Mouse (Mus musculus) spleen, embryonic (tissue): ENCODE results near the gene Sbk2.

Experiments used
- CTCF ChIA-PET: fragments of 350-600 bp; sonication (Branson Sonifier 250); formaldehyde crosslinking; loops from one replicate; lab custom pipeline; 2022; lab: Charles Lee

The Sbk2 gene

DNA sequence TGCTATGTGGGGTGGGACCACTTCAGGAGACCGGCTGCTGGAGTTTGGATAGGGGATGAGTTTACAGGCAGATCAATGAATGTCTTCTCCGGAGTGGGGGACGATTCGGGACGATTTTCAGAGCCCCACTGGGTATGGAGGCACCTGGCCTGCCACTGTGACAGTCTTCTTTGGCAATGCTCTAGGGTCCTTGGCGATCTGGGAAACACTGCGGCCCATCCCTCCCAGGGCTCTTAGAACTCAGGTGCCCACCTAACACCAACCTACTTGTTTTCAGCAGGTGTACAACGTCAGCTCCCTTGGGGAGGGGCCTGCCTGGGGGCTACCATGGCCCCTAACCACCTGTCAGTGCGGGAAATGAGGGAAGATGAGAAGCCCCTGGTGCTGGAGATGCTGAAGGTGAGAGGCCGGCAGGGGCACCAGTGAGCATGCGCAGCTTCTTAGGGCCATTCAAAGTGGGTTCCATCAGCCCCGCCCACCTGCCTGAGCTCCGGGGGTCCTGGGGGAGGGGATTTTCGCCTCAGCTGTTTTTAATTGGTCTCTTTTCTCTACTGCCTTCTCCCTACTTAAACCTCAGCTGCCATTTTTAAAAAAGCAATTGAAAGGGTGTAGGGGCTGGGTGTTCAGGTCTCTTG, 41.2 kb downstream of the Sbk2 start:
- CTCF ChIA-PET: interaction anchor here (1.1 kb wide), 1 partner anchor 12 kb away, joined by 3 read pairs; no protein-coding TSS in a partner anchor

DNA sequence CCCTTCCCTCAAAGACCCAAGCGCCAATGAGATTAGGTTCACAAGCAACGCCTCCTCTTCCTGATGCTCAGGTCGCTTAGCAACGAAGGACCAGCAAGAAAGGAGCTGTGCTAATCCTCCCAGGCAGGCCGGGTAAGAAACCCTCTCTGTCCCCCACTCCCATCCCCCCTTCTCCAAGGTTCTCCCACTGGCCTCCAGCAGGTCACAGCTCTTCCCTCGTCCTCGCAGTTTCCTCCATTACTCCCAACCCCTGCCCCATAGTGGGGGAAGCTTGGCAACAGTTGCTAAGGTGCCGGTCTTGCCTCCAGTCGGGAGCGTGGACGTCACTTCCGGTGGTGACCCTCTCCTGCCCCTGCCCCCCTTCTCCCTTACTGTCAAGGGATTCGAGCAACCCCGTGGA, 41.7 kb downstream of the Sbk2 start:
- CTCF ChIA-PET: interaction anchor here (1.1 kb wide), 1 partner anchor 11 kb away, joined by 3 read pairs; no protein-coding TSS in a partner anchor

DNA sequence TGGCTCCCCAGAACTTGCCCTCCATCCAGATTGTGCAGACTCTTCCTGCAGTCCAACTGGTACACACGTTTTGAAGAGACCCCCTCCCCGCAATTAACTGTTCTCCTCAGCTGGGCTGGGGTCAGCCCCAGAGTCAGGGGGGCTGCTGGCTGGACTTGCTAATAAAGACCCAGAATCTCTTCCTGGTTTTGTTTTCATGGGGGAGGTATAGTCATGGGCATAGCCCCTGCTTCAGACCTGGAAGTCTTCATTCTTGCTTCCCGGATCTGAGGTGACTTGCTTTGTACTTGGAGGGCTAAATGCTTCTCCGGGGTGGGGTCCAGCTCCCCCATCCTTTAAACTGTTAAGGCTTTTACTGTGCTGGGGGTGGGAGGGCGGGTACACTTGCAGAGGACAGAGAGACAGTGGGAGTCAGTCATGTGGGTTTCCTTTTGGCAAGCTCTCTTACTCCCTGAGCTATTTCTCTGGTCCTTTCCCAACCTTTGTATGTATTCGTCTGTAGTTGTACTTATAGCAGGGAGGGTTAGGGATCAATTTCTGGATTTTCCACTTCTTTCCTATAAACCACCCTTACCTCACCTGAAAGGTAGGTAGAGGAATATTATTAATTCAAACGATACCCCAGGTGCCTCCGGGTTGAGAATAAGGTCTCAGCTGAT, 42.3 kb downstream of the Sbk2 start, which contains the start of gene Nat14:
Gene Nat14 (plus strand): TSS at position 205 of the 659 bp plus-strand sequence.
- CTCF ChIA-PET: interaction anchor here (1.1 kb wide), 1 partner anchor 11 kb away, joined by 3 read pairs; no protein-coding TSS in a partner anchor

GRCm38 (mm10) chr7:4920976-4921823, 43.0 kb downstream of the Sbk2 start:
- CTCF ChIA-PET: no interaction called here

GRCm38 (mm10) chr7:4920496-4920895, 43.7 kb downstream of the Sbk2 start:
- CTCF ChIA-PET: no interaction called here

DNA sequence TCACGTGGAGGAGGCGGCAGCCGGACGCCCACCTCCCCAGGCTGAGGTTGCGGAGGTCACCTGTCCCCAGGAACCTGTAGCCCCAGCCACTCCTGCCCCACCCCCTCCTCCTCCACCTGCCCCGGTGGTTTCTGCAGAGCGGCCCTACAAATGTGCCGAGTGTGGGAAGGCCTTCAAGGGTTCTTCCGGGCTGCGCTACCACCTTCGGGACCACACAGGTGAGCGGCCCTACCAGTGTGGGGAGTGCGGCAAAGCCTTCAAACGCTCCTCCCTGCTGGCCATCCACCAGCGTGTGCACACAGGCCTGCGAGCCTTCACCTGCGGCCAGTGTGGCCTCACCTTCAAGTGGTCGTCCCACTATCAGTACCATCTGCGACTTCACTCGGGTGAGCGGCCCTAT, 44.2 kb downstream of the Sbk2 start:
- CTCF ChIA-PET: no interaction called here

- CTCF ChIA-PET: no interaction called here
Measured at GRCm38 (mm10) chr7:4919096-4919495, 45.1 kb downstream of the Sbk2 start.

DNA sequence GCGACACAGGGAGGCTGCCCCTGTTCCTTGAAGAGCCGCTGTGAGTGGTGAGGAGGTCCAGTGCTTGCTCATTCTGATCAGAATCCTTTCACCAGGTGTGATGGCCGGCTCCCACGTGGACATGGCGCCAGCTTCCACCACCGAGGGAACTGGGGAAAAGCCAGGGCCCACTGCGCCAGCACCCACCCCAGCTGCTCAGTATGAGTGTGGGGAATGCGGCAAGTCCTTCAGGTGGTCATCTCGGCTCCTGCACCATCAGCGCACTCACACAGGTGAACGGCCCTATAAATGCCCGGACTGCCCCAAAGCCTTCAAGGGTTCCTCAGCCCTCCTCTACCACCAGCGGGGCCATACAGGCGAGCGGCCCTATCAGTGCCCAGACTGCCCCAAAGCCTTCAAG, 45.5 kb downstream of the Sbk2 start:
- CTCF ChIA-PET: no interaction called here

- CTCF ChIA-PET: no interaction called here
Measured at GRCm38 (mm10) chr7:4917494-4917893, 46.7 kb downstream of the Sbk2 start.

- CTCF ChIA-PET: no interaction called here
Measured at GRCm38 (mm10) chr7:4915669-4916416, 48.4 kb downstream of the Sbk2 start.

- CTCF ChIA-PET: interaction anchor here (0.7 kb wide), 2 partner anchors 159 to 761 kb away, joined by 3 to 7 read pairs; no protein-coding TSS in a partner anchor
Measured at GRCm38 (mm10) chr7:4915007-4915665, 49.1 kb downstream of the Sbk2 start, which contains the start of gene Zfp628. Zfp628 (plus strand) TSS chr7:4915217.

GRCm38 (mm10) chr7:4912248-4912647, 52.0 kb downstream of the Sbk2 start:
- CTCF ChIA-PET: no interaction called here

DNA sequence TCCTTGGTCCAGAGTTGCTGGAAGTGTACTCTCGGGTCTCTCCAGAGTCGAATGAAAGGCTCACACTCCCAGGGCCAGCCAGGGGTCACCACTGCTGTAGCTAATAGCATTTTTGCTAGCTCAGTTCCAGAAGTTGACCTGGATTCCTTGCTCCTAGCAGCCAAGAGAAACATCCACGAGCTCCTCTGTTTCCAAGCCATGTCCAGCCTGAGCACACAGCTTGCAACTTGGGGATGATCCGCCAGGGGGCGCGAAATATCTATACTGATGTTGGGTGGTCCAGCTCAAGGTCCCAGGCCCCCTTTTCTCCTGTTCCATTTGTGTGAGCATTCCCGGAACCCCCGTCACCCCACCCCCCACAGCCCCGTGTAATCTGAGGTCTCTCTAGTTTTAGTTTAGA, 52.6 kb downstream of the Sbk2 start:
- CTCF ChIA-PET: interaction anchor here (0.8 to 0.9 kb wide), 2 partner anchors 11 to 34 kb away, joined by 3 read pairs; no protein-coding TSS in a partner anchor

DNA sequence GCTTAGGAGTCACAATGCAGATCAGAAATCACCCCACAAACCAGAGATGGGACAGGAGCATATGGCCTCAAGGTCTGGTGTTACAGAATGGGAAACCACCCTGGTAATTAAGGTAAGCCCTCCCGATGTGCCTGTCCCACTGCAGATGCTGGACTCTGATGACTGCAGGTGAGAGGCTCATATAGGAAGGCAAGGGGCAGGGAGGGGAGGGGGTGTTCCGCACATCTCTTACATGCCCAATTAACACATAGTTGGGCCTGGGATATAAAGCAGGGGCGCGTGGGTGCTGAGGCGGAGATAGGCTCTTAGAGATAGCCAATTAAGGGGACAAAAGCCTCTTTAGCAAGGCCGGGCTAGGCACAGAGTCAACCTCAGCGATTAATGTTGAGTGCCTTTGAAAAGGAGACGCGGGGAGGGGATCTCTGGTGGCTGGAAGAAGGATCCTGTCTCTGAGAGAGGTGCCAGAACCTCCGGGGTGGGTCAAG, 57.7 kb downstream of the Sbk2 start, which contains the start of gene Gm36210:
Gene Gm36210 (minus strand): TSS at position 51 of the 485 bp plus-strand sequence.
- CTCF ChIA-PET: no interaction called here

- CTCF ChIA-PET: no interaction called here
Measured at GRCm38 (mm10) chr7:4902404-4902803, 61.8 kb downstream of the Sbk2 start.

- CTCF ChIA-PET: no interaction called here
Measured at GRCm38 (mm10) chr7:4901171-4901570, 63.0 kb downstream of the Sbk2 start.

- CTCF ChIA-PET: interaction anchor here (0.5 to 0.7 kb wide), 2 partner anchors 21 to 39 kb away, joined by 3 to 9 read pairs; no protein-coding TSS in a partner anchor
Measured at GRCm38 (mm10) chr7:4900523-4900851, 63.7 kb downstream of the Sbk2 start.

DNA sequence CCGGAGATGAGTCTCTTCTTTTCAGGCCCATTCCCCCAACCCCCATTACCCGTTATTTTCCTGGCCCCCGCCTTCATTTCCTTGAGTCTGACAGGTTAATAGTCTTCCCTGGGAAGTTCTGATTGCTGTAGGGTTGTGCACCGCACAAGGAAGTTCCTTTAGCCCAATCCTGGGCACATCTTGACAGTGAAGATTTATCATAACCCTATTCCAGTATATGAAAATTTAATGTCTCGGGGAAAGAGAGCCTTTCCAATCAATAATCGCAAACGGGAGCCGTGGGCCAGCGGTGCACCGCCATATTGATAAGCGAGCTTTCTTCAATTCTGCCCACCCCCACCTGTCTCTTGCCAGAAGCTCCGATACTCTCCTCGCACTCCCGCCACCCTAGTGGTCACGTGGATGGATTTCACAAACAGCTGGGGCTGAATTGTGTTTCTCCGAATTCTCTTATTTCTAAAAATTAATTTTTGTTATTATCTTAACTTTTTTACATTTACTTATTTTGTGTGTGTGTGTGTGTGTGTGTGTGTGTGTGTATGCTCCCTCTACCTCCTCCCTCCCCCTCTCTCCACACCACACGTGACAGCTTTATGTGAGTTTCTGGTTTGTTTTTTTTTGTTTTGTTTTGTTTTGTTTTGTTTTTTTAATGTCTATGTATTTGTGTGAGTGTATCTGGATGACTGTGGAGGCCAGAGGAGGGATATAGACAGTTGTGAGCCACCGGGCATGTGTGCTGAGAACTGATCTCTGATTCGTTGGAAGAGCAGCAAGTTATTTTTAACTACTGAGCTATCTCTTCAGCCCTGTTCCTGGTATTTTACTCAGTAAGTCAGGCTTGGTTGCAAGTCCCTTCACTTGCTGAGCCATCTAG, 64.3 kb downstream of the Sbk2 start:
- CTCF ChIA-PET: interaction anchor here (0.5 to 0.7 kb wide), 2 partner anchors 20 to 40 kb away, joined by 3 to 9 read pairs; no protein-coding TSS in a partner anchor
